Mouse (Mus musculus): ENCODE measurements around the gene Grid1.

- TF ChIP-seq CTCF (IDR thresholded peaks at IDR 0.05; ENCODE audit: low read depth, low read length) (no peak), POLR2A (IDR thresholded peaks at IDR 0.05; ENCODE audit: extremely low read depth, insufficient read depth, low read length) (no peak)
Measured at GRCm38 (mm10) chr14:35173861-35174260, 354.0 kb downstream of the Grid1 start.
